Mouse (Mus musculus) olfactory bulb, adult 2 months (tissue): Measurements from ENCODE around the gene Ldhd.

Source experiments
- CTCF ChIP-seq: fragments of 200-500 bp; IDR thresholded peaks from 2 replicates; pipeline ENCODE4 v1.5.1; 2012; ENCODE audit warnings: low read depth, mild to moderate bottlenecking, low read length, moderate library complexity; ENCODE audit not compliant: insufficient read depth
- POLR2A ChIP-seq: fragments of 200-500 bp; IDR thresholded peaks from 2 replicates; pipeline ENCODE4 v1.6.1; 2012; ENCODE audit warnings: mild to moderate bottlenecking, low read depth, low read length, moderate library complexity; ENCODE audit not compliant: insufficient read depth

GRCm38 (mm10) chr8:111643264-111644141, 13.3 kb upstream of the Ldhd start, which contains the start of gene Zfp1:
- TF ChIP-seq CTCF (0 out of 2 replicates have a peak, but pooled peaks have one; percentile 18), POLR2A (peak; percentile 43; the same call in 1 of the 2 replicates)
